Mouse (Mus musculus) gastrocnemius, postnatal 25 days (tissue): ENCODE data around the gene Tspear. TPM values are rescaled to one million over a fixed set of nuclear protein-coding genes. Genes with fewer than 3 reads are reported as not detected.
"Not testable (repeated sequence)": the region's sequence is repeated elsewhere in the genome, so short reads cannot be mapped to it uniquely, and the experiment has no call there.

ENCODE experiments used
- DNase-seq: peaks from one replicate; pipeline ENCODE4 v3.0.0; 2022
- long read RNA-seq, 2 experiments: library from polyadenylated mRNA; stranded (forward); transcript quantifications; one replicate each; pipeline ENCODE4 v2.0.0; 2021
- total RNA-seq, 2 experiments: library from RNA; stranded (reverse); gene quantifications; 1 replicate in 1 of 2; 2 replicates in 1 of 2; pipeline ENCODE4 v1.2.3; 2021

Tspear gene
- not detected for total RNA-seq
- long read RNA-seq, experiment 1 = 0 reads
- long read RNA-seq, experiment 2, partial matches to known transcripts = 0 of 1 reads
- long read RNA-seq, experiment 2, other reads (novel, unspliced or antisense) = 1 of 1 reads

DNA sequence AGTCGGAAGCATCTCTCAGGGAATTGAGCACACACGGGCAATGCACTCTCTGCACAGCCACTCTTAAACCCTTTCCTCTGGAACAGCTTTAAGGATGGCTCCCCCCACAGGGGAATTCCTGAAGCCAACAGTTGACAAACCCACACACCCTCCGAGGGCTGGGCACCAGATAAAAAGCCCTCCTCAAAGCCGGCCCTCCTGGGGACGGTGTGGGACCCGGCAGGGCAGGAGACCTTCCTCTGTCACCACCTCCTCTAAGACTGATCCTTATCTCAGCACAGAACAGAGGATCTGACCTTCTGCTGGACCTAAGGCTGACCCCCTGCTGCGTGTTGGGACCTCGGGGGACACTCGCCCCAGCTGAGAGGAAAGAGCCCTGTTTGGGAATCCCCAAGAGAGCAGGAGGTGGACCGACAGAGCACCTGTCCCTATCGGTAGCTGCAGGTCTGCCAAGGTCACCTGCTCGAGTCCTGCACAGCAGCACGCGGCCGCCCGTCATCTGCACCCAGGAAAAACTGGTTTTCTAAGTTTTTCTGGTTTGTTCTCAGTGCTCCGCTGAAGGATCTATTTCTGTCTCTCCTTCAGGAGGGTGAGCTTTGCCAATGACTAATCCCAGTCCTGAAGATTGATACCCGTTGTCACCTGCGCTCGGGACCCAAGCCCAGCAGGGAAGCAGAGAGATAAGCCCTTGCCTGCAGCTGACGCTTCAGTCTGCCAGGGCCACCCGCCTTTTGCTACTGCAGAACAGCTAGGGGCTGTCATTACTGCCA is at the start of gene Tspear:
Gene Tspear, plus strand, starts transcription at position 675 of the 770 bp plus-strand sequence.
- DNase-seq = no peak

DNA sequence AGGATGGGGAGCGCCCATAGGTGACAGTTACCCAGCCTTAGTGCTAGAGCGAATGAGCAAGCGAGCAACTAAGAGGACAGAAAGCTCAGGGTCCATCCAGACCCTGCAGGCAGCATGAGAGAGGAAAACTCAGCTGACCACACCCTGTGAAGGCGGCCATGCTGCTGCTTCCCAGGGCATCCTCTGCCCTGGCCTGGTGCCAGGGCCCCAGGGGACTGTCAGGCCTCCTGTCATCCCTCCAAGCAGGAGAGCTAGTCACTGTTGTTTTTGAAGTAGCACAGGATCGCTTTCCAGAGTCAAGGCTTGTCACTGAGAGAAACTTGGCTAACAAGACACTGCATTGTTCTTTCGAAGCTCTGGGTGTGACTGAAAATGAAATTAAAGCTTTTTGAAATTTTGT is 47.4 kb upstream of the Tspear start:
- no peak for DNase-seq

DNA sequence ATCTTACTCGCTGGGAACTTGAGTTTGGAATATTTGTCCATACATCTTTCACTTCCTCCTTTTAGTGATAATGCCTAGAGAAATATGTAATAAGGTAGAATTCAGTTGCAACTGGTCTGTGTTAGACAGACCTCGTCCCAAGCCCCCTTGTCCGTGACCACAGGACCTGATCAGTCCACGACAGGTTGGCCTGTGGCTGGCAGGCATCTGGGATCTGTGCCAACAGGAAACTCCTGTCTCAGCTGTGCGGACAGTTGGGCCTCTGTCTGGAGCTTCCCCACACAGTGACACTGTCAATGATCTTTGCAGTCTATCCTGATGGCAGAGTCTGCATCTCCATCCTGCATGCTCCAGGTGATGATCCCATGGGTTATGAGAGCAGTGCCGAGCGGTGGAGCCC is 43.2 kb upstream of the Tspear start:
- DNase-seq = no peak

DNA sequence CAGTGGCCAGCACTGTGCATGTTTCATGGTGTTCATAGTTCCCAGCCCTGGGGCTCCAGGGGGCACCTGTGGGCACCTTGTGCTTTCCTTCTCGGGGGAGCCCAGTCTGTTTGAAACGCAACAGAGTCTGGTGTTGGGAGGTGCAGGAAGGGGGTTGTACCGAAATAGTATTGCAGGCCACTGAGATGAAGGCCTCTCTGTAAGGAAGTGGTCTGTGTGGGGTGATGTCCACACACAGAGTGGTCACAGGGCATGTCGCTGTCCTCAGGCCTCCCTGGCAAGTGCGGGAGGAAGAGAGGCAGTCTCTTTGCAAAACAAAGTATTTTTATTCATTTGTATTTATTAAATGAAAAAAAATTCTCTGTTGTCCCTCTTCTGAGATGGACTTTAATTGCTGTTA is 40.8 kb upstream of the Tspear start:
- DNase-seq = no peak

DNA sequence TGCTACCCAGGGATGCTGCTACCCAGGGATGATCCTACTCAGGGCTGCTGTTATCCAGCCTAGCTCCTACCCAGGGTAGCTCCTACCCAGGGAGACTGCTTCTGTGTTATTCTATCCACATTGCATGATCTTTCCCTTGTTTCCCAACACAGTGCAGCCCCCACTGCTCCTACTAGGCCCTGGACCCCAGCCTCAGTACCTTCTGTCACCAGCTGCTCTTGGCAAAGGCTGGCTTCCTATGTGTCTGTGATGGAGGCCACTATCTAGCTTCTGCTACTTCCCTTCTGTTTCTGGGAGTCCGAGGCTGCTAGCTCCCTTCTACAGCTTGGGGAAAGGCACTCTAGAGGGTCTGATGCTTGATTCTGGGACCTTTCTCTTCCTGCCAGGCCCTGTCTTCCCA is 38.9 kb upstream of the Tspear start:
- DNase-seq = no peak

DNA sequence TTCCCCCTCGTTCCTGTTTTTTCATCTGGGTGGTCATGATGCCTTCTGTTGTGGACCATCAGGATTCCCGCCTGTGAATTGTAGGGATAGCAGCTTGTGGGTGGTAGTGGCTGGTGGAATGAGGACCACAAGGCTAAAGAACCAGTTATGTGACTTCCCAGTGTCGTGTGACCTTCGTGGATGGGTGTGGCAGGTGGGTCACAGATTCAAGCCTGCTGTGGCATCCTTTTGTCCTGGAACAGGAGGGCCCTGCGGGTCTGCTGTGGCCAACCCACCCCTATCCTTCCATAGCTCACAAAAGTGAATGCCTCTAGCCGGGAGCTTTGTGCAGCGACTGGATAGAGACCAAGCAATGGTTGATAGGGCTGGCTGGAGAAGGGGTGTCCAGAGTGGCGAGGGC is 38.5 kb upstream of the Tspear start:
- DNase-seq = no peak

DNA sequence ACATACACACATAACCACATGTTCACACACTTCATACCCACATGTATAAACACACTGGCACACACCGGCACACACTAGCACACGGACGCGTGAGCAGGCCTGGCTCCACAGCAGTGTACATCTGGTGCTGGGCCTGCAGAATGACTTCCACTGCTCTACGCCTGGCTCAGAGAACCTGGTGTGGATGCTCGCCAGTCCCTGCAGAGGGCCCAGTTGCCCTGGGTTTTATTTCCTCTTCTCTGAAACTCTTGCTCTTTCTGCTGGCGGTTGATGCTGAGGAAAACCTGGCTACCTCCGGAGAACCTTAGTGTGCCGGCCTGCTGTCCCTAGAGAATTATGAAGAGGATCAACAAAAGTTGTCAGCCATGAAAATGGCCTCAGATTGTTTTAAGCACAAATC is 34.3 kb upstream of the Tspear start:
- no peak for DNase-seq

DNA sequence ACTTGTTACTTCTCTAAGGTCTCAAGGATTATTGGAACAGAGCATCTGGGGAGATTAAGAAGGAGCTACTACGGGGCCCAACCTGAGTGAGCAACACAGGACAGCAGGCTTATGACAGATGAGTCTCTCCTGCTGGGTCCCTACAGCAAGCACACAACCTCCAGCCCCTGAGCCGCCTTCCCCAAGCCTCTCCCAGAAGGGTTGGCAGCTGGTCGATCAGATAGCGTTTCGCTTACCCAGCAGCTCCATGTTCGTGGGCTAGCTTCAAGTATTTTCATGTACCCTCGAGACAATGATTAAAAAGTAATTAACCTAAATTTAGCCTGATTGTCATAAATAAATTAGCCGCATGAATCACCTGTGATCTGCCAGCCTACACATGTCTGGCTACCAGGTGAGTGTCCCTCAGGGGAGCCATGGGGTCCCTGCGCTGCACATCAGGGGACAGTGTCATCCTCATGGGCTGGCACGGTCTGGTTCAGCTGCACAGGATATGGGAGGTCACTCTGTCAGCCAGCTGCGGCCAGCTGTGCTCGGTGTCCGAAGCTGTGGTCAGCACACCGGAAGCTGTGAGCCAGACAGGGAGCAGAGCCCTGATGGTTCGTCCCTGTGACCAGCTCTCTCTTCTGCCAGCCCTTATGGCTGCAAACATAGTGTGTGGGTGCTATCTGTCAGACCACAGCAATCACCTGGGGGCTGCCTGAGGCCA is 27.9 kb upstream of the Tspear start:
- DNase-seq = no peak

DNA sequence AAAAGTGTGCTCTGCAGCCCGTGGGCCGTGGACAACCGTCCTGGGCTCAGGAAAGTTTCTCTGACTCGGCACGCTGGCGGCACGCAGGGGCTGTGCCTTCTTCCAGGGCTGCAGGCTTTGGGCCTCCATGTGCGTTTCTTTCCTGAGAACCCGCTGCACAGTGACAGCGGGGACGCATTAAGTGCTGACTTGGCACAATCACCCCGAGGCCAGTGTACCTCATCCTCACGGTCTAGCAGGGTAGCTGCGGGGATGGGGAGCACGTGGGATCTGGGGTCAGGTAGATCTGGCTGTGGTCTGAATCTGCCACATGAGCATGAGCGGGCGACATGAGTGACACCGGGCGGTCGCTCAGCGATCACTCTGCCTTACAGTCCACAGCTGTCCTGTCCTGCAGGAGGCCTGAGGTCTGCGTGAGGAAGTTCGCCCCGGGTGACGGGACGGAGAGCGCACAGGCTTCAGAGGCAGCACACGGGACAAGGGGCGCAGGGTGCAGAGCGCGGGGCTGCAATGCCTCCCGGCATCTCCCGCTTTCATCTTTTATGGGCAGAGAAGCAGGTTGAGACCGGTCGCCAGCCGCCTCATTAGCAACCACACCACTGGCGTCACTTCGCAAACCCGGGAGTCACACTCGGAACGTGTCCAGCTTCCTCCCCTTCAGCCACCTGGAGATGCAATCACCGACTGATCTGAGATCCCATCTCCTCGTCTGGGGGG is 22.3 kb upstream of the Tspear start:
- DNase-seq = no peak

DNA sequence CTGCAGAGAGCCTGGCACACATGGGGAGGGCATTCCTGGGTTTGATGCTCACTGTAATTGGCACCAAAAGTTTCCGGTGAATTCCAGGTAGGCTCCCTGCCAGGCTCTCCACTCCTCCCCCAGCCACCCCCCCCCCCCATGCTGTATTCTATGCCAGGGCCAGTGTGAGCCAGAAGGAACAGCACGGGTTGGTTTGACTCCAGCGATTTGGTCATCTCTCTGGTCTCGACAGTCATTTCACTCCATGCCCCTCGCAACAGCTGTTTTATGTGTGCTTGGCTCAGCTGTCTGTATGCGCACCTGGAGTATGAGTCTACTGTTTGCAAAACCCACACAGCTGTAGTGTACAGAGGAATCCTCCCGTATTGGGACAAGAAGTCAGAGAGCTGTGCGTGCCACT is 20.0 kb upstream of the Tspear start:
- no peak for DNase-seq

DNA sequence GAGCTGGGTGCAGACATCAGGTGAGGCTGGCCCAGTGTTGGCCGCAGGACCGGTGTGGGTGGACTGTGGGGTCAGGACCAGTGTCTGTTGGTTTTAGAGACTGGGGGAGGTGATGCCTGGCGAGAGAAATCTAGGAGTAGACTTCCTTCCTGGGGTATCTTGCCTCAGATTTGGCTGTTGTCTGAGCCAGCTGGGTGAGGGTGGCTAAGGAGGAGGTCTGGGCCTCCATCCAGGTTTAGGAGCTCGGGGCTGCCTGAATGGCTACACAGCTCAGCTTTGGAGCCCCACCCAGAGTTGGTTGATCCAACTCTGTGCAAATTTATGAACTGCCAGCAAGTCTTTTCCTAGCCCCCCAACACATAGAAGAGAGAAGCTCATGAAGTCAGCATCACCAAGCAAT is 19.0 kb upstream of the Tspear start:
- no peak for DNase-seq

DNA sequence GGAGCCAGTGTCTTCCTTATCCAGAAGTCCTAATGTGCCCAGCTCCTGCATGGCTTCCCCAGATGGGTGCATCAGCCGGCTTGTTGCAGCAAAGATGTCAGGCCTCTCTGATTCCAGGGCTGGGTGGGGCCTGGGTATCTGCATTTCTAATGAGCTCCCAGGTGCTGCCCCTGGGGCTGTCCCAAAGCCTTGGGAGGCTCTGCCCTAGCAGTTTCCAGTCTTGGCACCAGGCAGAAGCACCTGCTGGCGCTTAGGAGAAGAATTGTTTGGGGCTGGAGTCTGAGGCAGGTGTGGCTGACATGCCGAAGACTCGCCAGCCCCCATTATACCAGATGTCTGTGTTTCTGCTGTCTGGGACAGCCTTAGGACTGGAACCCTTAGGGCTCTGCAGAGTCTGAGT is 15.7 kb upstream of the Tspear start:
- no peak for DNase-seq

DNA sequence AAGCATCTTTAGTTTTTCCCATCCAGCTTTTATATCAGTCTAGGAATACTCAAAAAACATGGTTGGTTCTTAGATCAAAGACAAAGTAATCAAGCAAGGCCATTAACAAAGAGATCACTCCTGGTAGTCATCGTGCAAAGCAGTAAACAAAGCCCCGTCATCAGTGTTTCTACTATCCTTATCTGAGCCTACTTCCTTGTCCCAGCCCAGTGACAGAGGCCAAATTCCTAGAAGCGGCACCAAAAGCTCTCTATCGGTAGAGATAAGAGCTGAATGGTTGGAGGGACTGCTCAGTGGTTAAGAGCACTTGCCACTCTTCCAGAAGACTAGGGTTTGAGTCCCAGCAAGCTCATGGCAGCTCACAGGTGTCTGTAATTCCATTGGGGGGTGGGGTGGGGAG is 14.8 kb upstream of the Tspear start:
- DNase-seq = no peak

DNA sequence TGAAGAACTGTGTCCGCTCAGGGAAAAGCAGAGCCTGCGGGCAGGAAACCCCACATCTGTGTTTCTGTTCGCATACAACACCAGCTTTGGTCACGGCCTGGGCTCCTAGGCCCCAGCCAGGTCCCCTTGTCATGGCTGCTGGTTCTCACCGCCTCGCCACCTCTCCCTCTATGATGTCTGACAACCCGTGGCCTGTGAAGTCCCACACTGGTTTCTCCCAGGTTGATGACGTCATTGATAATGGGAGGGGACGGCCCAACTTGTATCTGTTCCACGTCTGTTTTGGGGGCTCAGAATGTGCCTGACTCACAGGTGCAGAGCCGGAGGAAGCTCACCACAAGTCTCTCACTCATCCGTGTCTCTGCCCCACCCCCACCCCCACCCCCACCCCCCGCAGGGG is 12.6 kb upstream of the Tspear start:
- DNase-seq = no peak

DNA sequence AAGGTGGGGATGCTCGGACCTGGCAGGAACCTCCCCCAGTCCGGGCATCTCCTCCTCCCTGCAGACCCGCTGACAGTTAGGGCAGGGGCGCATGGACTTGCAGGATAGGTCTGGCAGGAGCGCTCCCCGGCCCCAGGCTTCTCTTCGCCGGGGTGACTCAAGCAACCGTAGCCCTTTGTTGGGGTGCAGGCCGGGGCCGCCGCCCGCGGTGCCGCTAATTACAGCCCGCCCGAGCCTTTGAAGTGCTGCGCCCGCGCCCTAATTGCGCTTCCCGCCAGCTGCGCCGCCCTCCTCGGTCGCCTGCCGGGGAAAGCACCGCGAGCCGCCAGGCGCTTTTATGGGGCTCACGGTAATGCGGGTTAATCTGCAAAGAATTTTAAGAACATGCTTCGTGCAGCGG is 8.8 kb upstream of the Tspear start:
- DNase-seq = no peak

DNA sequence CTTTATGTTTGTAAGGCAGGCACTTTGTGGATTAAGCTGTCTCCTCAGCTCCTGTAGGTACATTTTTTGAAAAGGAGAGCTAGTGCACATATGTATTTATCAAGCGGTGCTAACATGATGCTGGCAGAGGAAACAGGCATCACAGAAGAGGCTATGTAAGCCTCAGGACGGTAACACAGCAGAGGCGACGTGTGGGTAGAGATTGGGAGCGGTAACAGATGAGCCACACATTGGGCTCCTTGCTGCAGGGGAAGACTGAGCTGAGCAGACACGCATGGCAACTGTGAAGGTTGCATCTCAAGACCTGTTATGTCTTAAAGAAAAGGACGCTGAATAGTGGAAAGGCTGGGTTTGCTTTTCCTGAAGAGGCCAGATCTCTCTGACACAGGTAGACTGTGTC is 3.4 kb upstream of the Tspear start:
- DNase-seq = no peak

DNA sequence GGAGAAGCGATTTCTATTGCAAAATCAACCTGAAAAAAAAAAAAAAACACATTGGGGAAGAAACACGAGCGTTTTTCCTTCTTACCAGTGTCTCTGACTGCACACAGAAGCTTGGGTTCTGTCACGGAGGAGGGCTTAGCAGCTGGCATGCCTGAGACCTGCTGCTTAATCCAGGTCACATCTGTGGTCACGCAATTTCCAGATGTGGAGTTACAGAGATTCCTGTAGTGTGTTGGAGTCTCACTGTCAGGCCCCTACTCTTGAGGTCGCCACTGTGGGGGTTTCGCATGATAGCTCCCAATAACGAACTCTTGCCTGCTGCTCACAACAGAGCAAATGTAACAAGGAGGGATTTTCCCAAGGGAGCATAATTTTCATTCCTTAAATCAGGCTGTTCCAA is 2.2 kb upstream of the Tspear start:
- DNase-seq = no peak

DNA sequence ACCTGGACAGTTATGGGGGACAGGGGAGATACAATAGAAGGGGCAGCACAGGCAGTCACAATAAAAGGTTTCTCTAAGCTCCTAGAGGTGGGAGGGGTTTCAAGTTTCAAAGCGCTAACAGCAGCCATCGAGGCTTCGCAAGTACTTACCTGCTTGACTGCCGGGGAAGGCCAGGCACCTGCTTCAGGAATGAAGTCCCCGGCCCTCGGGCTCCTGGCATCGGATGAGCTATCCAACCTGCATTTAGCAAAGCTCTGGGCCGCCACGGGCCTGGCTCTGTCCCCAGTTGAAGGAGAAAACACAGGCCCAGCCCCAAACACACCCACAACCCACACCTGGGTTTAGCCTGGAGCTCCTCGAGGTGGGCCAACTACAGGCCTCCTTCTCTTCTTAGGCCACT is 652 bp downstream of the Tspear start:
- no peak for DNase-seq

DNA sequence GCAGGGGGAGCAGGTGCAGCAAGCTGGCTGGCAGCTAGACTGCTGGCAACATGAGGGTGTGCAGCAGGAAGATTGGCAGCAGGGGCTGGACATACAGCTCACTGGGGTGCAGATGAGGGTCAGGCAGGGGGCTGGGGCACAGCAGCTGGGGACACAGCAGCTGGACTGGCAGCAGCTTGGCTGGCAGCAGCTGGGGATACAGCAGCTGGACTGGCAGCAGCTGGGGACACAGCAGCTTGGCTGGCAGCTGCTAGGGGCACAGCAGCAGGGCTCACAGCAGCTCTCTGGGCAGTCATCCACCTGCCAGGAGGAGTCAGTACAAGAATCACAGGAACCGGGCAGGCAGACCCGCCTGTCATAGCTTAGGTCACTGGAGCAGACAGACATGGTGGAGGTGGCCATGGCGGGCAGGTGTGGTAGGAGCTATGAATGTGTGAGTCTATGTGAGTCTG is 4.0 kb downstream of the Tspear start, which contains the start of gene Gm19402:
Gene Gm19402, minus strand, starts transcription at position 402 of the 452 bp plus-strand sequence.
- DNase-seq = not testable (repeated sequence)

DNA sequence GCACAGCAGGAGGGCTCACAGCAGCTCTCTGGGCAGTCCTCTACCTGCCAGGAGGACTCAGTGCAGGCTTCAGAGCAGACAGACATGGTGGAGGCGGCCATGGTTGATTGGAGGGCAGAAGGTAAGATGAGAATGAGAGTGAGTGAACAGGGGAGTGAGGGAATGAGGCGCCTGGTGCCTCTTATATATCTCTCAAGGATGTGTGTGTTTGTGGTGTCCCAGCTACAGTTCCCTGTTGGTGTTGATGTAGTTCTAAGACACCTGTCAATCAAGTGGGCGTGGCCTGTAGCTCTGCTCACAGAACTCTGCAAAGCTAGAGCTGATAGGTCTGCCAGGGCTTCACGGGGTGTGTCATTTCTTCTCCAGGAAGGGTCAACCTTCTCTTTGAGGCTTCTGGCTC is 10.8 kb downstream of the Tspear start, which contains the start of gene Gm9508:
Gene Gm9508, minus strand, starts transcription at position 101 of the 400 bp plus-strand sequence.
- DNase-seq = no peak

DNA sequence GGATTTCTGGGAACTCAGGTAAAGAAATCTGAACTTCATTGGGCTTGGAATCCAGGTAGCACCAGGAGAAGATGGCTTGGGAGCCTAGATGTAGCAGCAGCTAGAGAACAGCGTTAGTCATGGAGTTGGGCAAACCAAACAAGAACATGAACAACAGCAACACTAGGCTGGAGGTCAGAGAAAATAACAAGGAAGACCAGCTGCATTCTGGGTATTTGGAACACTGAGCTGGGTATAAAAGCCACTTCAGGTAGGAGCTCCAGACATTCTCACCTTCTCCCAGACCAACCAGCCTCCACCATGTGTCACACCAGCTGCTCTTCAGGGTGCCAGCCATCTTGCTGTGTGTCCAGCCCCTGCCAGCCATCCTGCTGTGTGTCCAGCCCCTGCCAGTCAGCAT is 20.0 kb downstream of the Tspear start, which contains the start of gene Gm10272:
Gene Gm10272, plus strand, starts transcription at position 301 of the 400 bp plus-strand sequence.
- no peak for DNase-seq

DNA sequence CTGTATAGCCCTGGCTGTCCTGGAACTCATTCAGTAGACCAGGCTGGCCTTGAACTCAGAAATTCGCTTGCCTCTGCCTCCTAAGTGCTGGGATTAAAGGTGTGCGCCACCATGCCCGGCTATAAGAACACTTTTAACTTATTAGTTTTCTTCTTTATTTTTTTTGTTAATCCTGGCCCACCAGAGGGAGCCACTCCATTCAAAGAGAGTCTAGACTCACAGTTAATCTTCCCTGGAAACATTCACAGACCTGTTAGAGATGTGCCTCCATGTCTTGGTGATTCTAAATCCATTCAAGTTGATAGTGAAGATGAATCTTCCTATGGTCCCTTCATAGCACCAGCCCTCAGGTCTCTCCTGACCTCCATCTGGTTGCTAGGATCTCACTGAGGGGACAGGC is 23.5 kb downstream of the Tspear start:
- DNase-seq = no peak

DNA sequence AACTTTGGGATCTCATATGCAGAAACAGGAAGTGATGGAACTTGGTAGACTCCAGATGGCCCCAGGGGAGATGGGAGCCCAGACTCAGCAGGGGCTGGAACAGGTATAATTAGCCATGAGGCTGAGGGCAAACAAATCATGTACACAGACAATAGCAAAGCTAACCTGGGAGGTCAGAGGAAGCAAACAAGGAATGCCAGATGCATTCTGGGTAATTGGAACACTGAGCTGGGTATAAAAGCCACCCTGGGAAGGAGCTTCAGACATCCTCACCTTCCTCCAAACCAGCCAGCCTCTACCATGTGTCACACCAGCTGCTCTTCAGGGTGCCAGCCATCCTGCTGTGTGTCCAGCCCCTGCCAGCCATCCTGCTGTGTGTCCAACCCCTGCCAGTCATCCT is 24.8 kb downstream of the Tspear start, which contains the start of gene Gm10024:
Gene Gm10024, plus strand, starts transcription at position 301 of the 400 bp plus-strand sequence.
- not testable (repeated sequence) for DNase-seq
